Mouse (Mus musculus): ENCODE data around the gene Map3k6.

Gene Map3k6

DNA sequence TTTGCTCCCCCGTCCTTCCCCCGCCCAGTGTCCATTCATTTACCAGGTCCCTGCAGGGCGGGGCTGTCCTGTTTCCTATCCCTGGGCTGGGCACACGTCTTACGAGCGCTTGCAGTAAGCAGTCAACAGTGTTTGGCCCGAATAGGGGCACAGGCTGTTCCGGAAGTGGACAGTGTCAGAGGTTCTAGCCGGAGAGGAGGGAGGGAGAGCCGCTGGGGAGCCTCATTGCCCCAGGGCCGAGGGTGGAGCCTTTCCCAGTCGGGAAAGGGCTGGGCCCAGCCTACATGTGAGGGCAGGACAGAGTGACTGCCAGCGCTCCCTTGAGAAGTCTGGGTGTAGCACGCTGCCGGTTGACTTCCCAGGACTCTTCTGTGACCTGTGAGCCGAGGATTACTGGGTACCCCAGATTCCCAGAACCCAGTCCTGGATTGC is at the start of gene Map3k6:
Gene Map3k6 (plus strand): TSS at position 329 of the 432 bp plus-strand sequence.
- peak; percentile 80 for DNase-seq (ENCODE audit: low read depth, low spot score)

DNA sequence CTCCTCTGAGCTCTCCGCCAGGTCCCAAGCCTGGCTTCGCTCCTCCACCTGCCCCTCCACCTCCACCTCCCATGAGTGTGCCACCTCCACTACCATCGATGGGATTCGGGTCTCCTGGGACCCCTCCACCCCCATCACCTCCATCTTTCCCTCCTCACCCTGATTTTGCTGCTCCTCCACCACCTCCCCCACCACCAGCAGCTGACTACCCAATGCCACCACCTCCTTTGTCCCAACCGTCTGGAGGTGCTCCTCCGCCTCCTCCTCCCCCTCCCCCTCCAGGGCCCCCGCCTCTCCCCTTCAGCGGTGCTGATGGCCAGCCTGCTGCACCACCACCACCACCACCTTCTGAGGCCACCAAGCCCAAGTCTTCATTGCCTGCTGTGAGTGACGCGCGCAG is 46.1 kb upstream of the Map3k6 start:
- no peak for DNase-seq (ENCODE audit: low read depth, low spot score)

DNA sequence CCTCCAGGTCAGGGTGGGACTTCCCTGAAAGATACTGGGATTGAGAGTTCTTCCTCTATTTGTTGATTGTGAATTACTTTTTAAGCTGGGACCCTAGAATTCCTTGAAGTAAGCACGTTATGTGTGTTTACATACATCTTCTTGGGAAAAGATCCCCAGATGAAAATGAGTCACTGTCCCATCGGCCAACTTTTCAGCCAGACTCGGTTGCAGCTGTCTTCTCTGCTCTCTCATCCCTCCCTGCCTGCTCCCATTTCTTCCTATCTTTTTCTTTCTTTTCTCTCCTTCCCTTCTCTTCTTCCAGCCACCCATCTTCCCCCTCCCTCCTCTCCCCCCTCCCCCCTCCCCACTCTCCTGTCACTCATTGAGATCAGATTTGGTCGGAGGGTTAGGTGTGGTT is 45.6 kb upstream of the Map3k6 start:
- DNase-seq (ENCODE audit: low read depth, low spot score): no peak

DNA sequence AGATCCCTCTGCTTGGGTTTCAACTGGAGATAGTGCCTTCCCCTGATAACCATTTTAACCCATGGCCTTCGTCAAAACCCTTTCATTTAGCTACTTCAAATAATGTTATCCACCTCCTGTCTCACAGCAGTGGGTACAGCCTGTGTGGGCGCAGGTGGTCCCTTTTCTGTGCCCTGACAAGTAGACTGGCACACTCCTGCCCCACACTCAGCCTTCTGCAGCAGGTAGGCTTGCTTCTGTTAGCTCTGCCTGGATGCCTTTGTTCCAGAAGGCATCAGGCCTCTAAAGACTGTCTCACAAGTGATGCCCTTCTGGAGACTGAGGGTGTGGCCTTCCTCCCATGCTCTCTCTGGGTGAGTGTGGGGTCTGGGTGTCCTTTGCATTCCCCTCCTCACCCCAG is 44.5 kb upstream of the Map3k6 start:
- no peak for DNase-seq (ENCODE audit: low read depth, low spot score)

DNA sequence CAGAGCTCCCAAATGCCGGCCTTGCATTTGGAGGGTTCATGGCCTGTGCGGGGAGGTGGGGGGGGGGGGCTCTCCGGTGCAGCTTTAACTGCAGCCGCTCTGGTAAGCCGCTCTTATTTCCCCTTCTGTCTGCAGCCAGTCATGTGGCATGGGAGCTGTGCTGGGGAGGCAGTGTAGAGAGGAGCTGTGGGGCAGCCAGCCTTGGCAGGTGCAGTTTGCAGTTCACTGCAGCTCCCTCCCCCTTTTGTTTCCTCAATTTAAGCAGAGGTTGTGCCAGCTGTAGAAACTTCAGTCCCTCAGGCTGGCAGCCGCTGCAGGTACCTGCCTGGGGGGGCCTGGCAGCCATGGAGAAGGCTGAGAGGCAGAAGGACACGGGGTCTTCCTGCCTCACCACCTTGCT is 43.8 kb upstream of the Map3k6 start:
- DNase-seq (ENCODE audit: low read depth, low spot score): no peak

DNA sequence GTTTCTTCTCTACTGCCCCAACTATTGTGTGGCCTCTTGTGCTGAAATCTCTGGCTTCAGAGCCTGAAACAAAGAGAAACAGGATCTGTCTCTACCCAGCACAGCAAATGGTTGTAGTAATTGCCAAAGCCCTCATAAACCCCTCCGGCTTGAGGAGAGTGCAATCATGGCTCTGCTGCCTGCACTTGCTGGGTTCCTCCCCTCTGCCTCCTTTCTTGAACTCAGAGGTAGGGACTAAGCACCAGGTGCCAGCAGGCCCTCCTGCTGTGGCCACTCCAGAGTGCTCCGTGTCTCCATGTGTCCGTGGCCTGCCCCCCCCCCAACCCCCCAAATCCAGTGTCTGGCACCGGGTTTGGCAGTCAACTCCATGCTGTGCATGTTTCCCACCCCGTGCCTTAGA is 43.3 kb upstream of the Map3k6 start:
- DNase-seq (ENCODE audit: low read depth, low spot score): no peak

GRCm38 (mm10) chr4:133197801-133198286 is 42.8 kb upstream of the Map3k6 start:
- DNase-seq (ENCODE audit: low read depth, low spot score): no peak

- no peak for DNase-seq (ENCODE audit: low read depth, low spot score)
Observed at GRCm38 (mm10) chr4:133198337-133199180, 42.1 kb upstream of the Map3k6 start.

GRCm38 (mm10) chr4:133199743-133200142 is 40.9 kb upstream of the Map3k6 start:
- no peak for DNase-seq (ENCODE audit: low read depth, low spot score)

- DNase-seq (ENCODE audit: low read depth, low spot score): no peak
Observed at GRCm38 (mm10) chr4:133200343-133200742, 40.3 kb upstream of the Map3k6 start.

DNA sequence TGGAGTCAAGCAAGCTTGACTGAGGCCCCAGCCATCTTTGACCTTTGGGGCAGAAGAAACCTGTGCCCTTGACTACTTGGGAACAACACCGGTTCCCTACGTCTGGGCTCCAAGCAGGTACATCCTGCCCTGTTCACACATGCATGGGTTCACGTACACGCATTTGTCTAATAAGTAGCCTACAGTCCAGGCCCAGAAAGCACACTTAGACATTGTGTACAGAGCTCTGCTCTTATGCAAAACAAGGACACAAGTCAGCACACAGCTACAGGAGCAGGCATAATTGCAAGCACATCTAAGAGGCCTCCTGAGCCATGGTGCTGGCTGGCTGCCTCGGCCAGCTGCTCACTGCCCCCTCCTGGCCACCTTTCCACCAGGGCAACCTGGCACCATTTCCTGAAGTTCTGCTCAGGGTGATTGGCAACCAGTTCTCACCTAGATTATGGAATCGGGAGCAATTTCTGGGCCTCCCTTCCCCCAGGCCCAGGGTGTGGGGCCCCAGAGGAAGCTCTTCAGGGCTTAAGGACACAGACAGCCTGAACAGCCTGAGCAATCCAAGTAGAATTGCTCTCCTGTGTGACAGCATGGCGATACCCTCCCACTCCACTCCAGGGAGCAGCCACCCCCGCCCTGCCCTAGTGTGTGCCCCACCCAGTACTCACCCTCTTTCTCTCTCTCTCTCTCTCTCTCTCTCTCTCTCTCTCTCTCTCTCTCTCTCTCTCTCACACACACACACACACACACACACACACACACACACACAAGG is 39.4 kb upstream of the Map3k6 start:
- DNase-seq (ENCODE audit: low read depth, low spot score): peak; percentile 63

- DNase-seq (ENCODE audit: low read depth, low spot score): no peak
Observed at GRCm38 (mm10) chr4:133202254-133202653, 38.4 kb upstream of the Map3k6 start.

- DNase-seq (ENCODE audit: low read depth, low spot score): no peak
Observed at GRCm38 (mm10) chr4:133203591-133203990, 37.0 kb upstream of the Map3k6 start.

- no peak for DNase-seq (ENCODE audit: low read depth, low spot score)
Observed at GRCm38 (mm10) chr4:133204379-133204778, 36.2 kb upstream of the Map3k6 start.

DNA sequence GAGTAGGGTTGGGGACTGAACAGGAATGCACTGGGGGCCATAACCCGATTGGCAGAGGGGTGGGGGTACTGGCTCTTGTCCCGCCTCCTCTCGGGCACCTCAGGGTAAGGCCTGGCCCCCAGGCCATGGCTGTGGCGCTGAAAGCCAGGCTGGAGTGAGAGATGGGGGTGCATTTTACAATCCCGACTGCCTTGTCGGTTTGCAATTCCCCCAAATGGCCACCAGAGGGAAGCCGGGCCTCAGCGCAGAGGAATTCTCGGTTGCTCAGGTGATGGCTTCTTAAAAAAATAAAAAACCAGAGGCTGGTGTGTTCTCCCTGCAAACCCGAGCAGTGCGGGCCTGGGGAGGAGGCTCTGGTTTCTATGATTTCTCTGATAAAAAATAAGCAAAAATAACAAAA is 31.3 kb upstream of the Map3k6 start:
- DNase-seq (ENCODE audit: low read depth, low spot score): peak; percentile 80

GRCm38 (mm10) chr4:133210023-133210787 is 30.4 kb upstream of the Map3k6 start:
- DNase-seq (ENCODE audit: low read depth, low spot score): no peak

- no peak for DNase-seq (ENCODE audit: low read depth, low spot score)
Observed at GRCm38 (mm10) chr4:133210788-133211390, 29.7 kb upstream of the Map3k6 start.

DNA sequence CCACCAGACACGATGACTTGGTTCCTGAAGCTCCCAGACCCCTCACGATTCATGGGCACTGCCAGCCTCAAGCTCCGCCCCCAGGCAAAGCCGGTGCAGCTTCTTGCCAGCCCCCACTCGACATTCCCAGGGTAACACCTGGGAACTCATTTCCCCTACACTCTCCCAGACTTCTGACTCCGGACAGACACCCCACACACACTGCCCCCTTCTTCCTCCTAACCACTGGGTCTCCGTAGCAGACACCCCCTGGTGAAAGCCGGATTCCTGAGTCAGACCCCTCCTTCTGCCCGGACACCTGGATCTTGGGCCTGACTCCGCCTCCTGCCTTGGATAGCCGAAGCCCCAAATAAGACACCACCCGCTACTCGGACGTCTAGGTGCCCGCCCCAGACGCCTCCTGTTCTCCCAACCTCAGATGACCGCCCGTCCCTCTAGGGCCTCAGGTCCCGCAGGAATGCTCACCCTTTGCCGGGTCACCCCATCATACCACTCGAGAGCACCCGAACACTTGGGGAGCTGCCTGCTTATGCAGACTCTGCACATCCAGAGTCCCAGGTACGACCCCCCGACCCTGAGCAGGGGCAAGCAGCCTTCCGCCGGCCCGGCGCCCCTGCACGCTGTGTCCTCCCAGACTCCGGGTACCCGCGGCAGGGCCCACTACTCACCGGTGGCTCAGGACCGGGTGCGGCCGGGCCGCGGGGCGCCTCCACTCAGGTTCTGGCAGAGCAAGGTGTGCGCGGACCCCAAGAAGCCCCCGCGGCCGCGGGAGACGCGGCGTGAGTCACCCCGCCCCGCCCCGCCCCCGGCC is 28.7 kb upstream of the Map3k6 start, which contains the start of the genes Cd164l2 and Gpr3:
Gene Cd164l2 (plus strand): TSS at position 381 of the 811 bp plus-strand sequence.
Gene Gpr3 (minus strand): TSS at position 786 of the 811 bp plus-strand sequence.
- no peak for DNase-seq (ENCODE audit: low read depth, low spot score)

- DNase-seq (ENCODE audit: low read depth, low spot score): peak; percentile 88
Observed at GRCm38 (mm10) chr4:133212562-133213267, 27.9 kb upstream of the Map3k6 start.

DNA sequence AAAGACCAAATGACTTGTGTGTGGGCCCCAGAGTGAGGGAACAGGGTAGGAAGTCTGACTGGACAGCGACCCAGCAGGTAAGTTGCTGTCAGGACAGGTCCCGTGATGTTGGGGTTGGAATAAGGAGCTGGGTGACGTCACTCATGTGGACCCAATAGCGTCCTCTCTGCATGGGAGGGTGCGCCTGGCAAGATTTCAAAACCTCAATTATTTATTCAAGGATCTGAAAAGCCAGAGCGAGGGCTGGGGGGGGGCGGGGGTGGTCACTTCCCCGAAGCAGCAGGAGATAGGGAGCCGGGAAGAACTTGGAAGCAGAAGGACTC is 27.4 kb upstream of the Map3k6 start:
- DNase-seq (ENCODE audit: low read depth, low spot score): no peak
